Mouse (Mus musculus): Measurements from ENCODE around the gene Gp5. TPM values are rescaled to one million over a fixed set of nuclear protein-coding genes. Genes with fewer than 3 reads are reported as not detected.

The Gp5 gene
- total and polyA plus RNA-seq, 2 experiments from 2014 or later, result 0.78 to 2.6 TPM

DNA sequence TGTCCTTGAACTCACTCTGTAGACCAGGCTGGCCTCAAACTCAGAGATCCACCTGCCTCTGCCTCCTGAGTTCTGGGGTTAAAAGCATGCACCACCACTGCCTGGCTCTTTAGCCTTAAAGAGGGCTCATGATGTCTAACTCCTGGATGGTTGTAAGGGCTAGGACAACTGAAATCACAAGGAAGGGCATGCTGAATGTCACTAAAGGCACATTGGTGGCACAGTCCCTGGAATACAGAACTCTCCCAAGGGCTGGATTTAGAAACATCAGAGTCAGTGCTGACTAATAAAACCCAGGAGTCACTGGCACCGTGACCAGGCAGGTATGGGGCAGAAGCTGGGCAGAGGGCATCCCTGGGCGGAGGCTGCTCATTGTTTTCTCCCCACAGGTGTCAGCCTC lies 7.2 kb downstream of the Gp5 start:
- Histone ChIP-seq H3K9ac (replicated peaks; ENCODE audit: low read length, poor library complexity, severe bottlenecking) (no peak overlapping the region), H3K36me3 (ENCODE audit: insufficient read depth, low read length) (no peaks in the 10 kb centered on the region), H3K4me1 (ENCODE audit: insufficient read depth, low read length) (peaks cover 3% of the 10 kb centered on the region; the same call in 1 of the 2 replicates), H3K4me2 (ENCODE audit: low read depth, low read length, poor library complexity, severe bottlenecking) (no peak overlapping the region), H3K27me3 (ENCODE audit: insufficient read depth, low read length) (peaks cover 8% of the 10 kb centered on the region; the same call in 1 of the 2 replicates), H3K9me3 (ENCODE audit: low read length) (no peaks in the 10 kb centered on the region), H3K27ac (ENCODE audit: low read depth, low read length) (no peak overlapping the region), H3K4me3 (ENCODE audit: low read depth, low read length) (no peak overlapping the region)
- DNase-seq (ENCODE audit: low spot score) (no peak), ATAC-seq (ENCODE audit: low FRiP score) (no peak)
- TF ChIP-seq CTCF (IDR thresholded peaks at IDR 0.05), result no peak
- WGBS, result 88% methylated on average over 2 of the region's 2 CpGs

DNA sequence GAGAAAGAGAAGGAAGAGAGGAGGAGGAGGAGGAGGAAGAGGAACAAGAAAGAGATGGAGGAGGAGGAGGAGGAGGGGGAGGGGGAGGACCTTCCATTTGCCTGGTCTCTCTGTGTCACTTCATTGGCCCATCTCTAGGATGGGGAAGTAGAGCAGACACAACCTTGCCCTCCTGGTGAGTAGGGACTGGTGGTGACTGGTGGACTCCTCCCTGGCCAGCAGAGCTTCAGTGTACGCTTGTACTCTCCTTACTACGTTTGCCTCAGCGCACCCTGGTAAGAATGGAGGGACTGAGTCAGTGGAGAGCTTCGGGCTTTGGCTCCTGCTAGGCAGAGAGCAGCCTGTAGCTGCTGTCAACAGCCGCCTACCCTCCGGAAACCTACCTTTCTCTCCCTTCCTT lies 7.9 kb downstream of the Gp5 start:
- Histone ChIP-seq H3K4me1 (ENCODE audit: insufficient read depth, low read length) (no peaks in the 10 kb centered on the region), H3K36me3 (ENCODE audit: insufficient read depth, low read length) (no peaks in the 10 kb centered on the region), H3K27ac (ENCODE audit: low read depth, low read length) (no peak overlapping the region), H3K4me3 (ENCODE audit: low read depth, low read length) (no peak overlapping the region), H3K9me3 (ENCODE audit: low read length) (no peaks in the 10 kb centered on the region), H3K27me3 (ENCODE audit: insufficient read depth, low read length) (peaks cover 5% of the 10 kb centered on the region; the same call in 1 of the 2 replicates), H3K4me2 (ENCODE audit: low read depth, low read length, poor library complexity, severe bottlenecking) (no peak overlapping the region), H3K9ac (replicated peaks; ENCODE audit: low read length, poor library complexity, severe bottlenecking) (no peak overlapping the region)
- no peak for ATAC-seq (ENCODE audit: low FRiP score)
- 91% methylated on average over 6 of the region's 6 CpGs for WGBS
- no peak for TF ChIP-seq CTCF (IDR thresholded peaks at IDR 0.05)
- no peak for DNase-seq (ENCODE audit: low spot score)

DNA sequence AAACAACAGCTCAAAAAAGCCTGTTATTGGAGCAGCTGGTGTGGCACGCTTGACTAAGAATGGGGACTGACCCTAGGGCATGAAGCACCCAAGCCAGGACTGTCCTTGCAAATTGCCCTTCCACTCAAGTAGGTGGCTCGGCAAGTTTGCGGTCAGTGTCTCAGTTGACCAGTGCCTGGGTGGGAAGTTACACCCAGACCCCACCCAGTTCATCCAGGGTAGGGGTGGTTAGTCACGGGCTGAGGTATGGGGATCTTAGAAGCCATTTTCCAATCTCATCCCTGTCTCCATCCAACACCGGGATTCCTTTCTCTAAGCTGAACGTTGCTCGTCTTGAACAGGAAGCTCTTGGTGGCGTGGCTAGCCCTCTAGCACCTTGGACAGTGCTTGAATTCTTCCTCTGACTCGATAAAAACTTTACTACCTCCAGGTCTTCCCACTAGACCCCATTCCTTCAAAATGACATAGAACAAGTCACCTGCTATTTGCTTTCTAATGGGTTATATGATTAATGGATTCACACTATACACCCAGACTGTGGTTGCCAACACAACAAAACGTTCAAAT lies 10.8 kb downstream of the Gp5 start:
- WGBS, result 77% methylated on average over 10 of the region's 10 CpGs

DNA sequence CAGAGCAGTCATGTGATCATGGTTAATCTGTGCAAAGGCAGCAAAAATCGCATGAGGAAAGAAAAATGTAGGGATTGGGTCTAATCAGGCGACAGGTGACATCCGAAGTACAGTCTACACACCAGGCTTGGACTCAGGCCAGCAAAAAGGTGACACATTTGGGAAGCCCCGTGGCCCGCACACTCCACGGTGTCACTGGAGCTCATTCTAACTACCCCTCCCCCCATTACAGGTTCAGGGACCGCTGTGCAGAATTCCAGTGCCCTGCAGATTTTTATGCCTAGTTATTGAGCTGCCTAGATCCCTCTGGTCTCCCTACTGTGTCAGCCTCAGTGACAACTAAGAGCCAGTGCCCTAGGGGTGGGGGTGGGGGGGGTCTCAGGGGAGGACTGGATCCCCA lies 13.1 kb downstream of the Gp5 start:
- ATAC-seq (ENCODE audit: low FRiP score), result no peak
- DNase-seq (ENCODE audit: low spot score), result no peak
- 86% methylated on average over 7 of the region's 7 CpGs for WGBS
- Histone ChIP-seq H3K9ac (replicated peaks; ENCODE audit: low read length, poor library complexity, severe bottlenecking) (no peak overlapping the region), H3K27ac (ENCODE audit: low read depth, low read length) (no peak overlapping the region), H3K4me1 (ENCODE audit: insufficient read depth, low read length) (no peaks in the 10 kb centered on the region), H3K4me2 (ENCODE audit: low read depth, low read length, poor library complexity, severe bottlenecking) (no peak overlapping the region), H3K27me3 (ENCODE audit: insufficient read depth, low read length) (no peaks in the 10 kb centered on the region), H3K4me3 (ENCODE audit: low read depth, low read length) (no peak overlapping the region), H3K36me3 (ENCODE audit: insufficient read depth, low read length) (no peaks in the 10 kb centered on the region), H3K9me3 (ENCODE audit: low read length) (no peaks in the 10 kb centered on the region)
- TF ChIP-seq CTCF (IDR thresholded peaks at IDR 0.05), result no peak

More for the DNA sequence above, 10.8 kb downstream of the Gp5 start:
- TF ChIP-seq CTCF (IDR thresholded peaks at IDR 0.05), result no peak
- Histone ChIP-seq H3K4me2 (ENCODE audit: low read depth, low read length, poor library complexity, severe bottlenecking) (no peak overlapping the region), H3K9ac (replicated peaks; ENCODE audit: low read length, poor library complexity, severe bottlenecking) (no peak overlapping the region), H3K27ac (ENCODE audit: low read depth, low read length) (no peak overlapping the region), H3K4me3 (ENCODE audit: low read depth, low read length) (no peak overlapping the region), H3K27me3 (ENCODE audit: insufficient read depth, low read length) (no peaks in the 10 kb centered on the region), H3K36me3 (ENCODE audit: insufficient read depth, low read length) (no peaks in the 10 kb centered on the region), H3K9me3 (ENCODE audit: low read length) (no peaks in the 10 kb centered on the region), H3K4me1 (ENCODE audit: insufficient read depth, low read length) (no peaks in the 10 kb centered on the region)
- DNase-seq (ENCODE audit: low spot score) (no peak), ATAC-seq (ENCODE audit: low FRiP score) (no peak)

DNA sequence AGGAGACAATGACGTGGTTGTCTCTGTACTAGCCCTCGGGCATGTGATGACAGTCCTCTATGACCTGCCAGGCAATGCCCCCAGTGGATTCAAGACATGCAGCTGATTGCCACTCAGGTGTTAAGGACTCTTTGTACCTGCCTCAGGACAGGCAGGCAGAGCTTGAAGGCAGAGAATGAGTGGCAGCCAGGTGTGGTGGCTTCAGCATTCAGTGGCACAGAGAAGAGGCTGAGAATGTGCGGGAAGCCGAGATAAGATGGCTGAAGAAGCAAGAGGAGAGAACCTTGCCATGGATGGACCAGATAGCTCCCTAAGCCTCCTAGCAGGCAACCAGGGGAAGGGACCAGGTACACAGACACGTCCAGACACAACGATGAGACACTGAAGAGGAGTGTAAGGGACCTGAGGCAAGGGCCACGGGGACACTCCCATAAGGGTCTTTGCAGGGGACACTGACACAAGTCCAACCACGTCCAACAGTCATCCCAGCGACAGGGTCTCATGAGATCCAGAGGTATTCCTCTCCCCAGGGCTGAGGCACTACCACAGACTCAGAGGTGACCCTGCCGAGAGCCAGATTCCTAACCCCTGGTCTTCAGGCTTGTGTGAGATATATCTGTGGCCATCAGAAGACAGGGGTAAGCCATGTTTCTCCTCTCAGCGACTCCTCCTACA lies 13.8 kb downstream of the Gp5 start:
- no peaks in the 10 kb centered on the region for H3K4me1 ChIP-seq (ENCODE audit: insufficient read depth, low read length)
- H3K9me3 ChIP-seq (ENCODE audit: low read length), result no peaks in the 10 kb centered on the region
- ATAC-seq (ENCODE audit: low FRiP score), result no peak
- H3K27ac ChIP-seq (ENCODE audit: low read depth, low read length), result no peak overlapping the region
- WGBS, result 91% methylated on average over 11 of the region's 11 CpGs
- H3K36me3 ChIP-seq (ENCODE audit: insufficient read depth, low read length), result no peaks in the 10 kb centered on the region
- H3K9ac ChIP-seq (replicated peaks; ENCODE audit: low read length, poor library complexity, severe bottlenecking), result no peak overlapping the region
- H3K4me2 ChIP-seq (ENCODE audit: low read depth, low read length, poor library complexity, severe bottlenecking), result no peak overlapping the region
- DNase-seq (ENCODE audit: low spot score), result no peak
- H3K4me3 ChIP-seq (ENCODE audit: low read depth, low read length), result no peak overlapping the region
- TF ChIP-seq CTCF (IDR thresholded peaks at IDR 0.05), result no peak
- H3K27me3 ChIP-seq (ENCODE audit: insufficient read depth, low read length), result no peaks in the 10 kb centered on the region

DNA sequence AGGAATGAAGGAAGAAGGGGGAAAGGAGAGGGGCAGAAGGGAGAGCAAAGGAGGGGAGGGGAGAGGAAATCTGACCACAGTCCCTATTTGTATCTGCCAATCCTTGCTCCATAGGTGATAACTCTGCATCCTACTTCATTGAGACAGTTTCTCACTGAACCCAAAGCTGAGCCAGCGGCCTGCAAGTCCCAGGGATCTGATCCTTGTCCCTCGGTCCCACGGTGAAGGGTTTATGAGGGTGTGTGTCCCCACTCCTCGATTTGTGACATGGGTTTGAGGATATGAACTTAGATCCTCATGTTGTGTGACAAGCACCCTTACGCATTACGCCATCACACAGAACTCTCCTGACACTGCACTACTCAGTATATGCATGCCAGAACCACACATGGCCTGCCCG lies 15.5 kb downstream of the Gp5 start:
- Histone ChIP-seq H3K4me2 (ENCODE audit: low read depth, low read length, poor library complexity, severe bottlenecking) (no peak overlapping the region), H3K36me3 (ENCODE audit: insufficient read depth, low read length) (no peaks in the 10 kb centered on the region), H3K9me3 (ENCODE audit: low read length) (no peaks in the 10 kb centered on the region), H3K4me3 (ENCODE audit: low read depth, low read length) (no peak overlapping the region), H3K27ac (ENCODE audit: low read depth, low read length) (no peak overlapping the region), H3K4me1 (ENCODE audit: insufficient read depth, low read length) (no peaks in the 10 kb centered on the region), H3K9ac (replicated peaks; ENCODE audit: low read length, poor library complexity, severe bottlenecking) (no peak overlapping the region), H3K27me3 (ENCODE audit: insufficient read depth, low read length) (no peaks in the 10 kb centered on the region)
- ATAC-seq (ENCODE audit: low FRiP score) (no peak), DNase-seq (ENCODE audit: low spot score) (no peak)
- WGBS, result 93% methylated on average over 7 of the region's 7 CpGs
- no peak for TF ChIP-seq CTCF (IDR thresholded peaks at IDR 0.05)

Measured in midbrain, postnatal 0 days (tissue).